Mouse (Mus musculus): ENCODE measurements around the gene Fgfr2.

GRCm38 (mm10) chr7:130586521-130587072 is 2536.6 kb downstream of the Fgfr2 start:
- TF ChIP-seq POLR2A (IDR thresholded peaks at IDR 0.05; ENCODE audit: insufficient read length, low read depth) (no peak), POLR2AphosphoS2 (IDR thresholded peaks at IDR 0.05; ENCODE audit: insufficient read length, low read depth) (no peak), SRF (IDR thresholded peaks at IDR 0.05; ENCODE audit: control insufficient read depth, insufficient read length, low read depth) (no peak), TCF12 (IDR thresholded peaks at IDR 0.05; ENCODE audit: insufficient read depth, poor library complexity, severe bottlenecking) (no peak), E2F4 (IDR thresholded peaks at IDR 0.05; ENCODE audit: insufficient read depth) (no peak), MYOG (IDR thresholded peaks at IDR 0.05; ENCODE audit: control insufficient read depth in 1 of 3, insufficient read depth in 1 of 3, insufficient read length in 2 of 3, low read depth in 2 of 3) (no peak), USF1 (IDR thresholded peaks at IDR 0.05; ENCODE audit: low read depth) (no peak)
